Mouse (Mus musculus) liver, adult 2 months (tissue): Measurements from ENCODE around the gene Kmt2d.

ENCODE experiments used
- CTCF ChIP-seq: fragments of 200-500 bp; IDR thresholded peaks from 2 replicates; pipeline ENCODE4 v1.5.1; 2011; ENCODE audit warnings: low read depth, low read length, control low read depth
- POLR2A ChIP-seq: fragments of 200-500 bp; IDR thresholded peaks from 2 replicates; pipeline ENCODE4 v1.6.1; 2011; ENCODE audit warnings: low read length, control low read depth; ENCODE audit not compliant: insufficient read depth; ENCODE audit errors: extremely low read depth

GRCm38 (mm10) chr15:98902600-98902999 lies 31.6 kb upstream of the Kmt2d start:
- no peak for TF ChIP-seq CTCF
- no peak for TF ChIP-seq POLR2A
